Mouse (Mus musculus) T-cell, adult 2 months (primary cell): Measurements from ENCODE around the gene Gnptab.
"Not testable (repeated sequence)": the region's sequence is repeated elsewhere in the genome, so short reads cannot be mapped to it uniquely, and the experiment has no call there.

Experiments used
- DNase-seq: peaks from one replicate; pipeline ENCODE4 v3.0.0; 2022; ENCODE audit warnings: low spot score

Gene Gnptab

DNA sequence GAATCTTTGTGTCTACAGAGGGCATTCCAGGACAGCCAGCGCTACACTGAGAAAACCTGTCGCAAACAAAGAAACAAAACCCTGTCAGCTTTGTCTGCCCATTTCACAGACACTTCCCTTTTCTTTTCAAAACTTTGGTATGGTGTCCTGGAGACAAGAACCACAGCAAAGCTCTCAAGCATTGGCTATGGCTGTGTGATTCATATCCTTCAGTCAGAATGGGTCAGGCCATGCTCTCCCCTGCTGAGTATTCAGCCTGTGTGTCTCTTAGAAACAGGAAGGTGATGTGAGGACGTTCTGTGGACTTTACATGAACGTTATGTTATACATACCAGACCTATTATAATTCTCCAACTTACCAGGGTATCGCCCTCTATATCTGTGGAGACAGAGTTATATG lies 38.8 kb downstream of the Gnptab start:
- no peak for DNase-seq

DNA sequence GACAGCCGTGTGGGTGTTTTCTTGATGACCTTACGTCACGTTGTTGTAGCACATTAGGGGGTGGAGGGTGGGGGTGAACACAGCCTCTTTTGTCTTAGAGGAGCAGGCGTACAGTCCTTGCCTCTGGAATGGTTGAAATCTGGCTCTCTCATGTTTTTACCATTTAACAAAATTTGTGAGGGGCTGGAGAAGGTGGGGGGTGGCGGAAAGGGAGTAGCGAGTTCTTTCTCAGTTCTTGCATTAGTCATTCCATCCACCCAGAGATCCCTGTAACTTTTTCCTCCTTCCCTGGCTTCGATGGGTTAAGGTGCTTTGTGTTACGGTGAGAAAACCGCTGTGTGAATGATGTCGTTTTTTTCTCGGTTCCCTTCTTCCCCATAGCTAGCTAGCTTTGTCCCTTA lies 41.2 kb downstream of the Gnptab start:
- DNase-seq = no peak

DNA sequence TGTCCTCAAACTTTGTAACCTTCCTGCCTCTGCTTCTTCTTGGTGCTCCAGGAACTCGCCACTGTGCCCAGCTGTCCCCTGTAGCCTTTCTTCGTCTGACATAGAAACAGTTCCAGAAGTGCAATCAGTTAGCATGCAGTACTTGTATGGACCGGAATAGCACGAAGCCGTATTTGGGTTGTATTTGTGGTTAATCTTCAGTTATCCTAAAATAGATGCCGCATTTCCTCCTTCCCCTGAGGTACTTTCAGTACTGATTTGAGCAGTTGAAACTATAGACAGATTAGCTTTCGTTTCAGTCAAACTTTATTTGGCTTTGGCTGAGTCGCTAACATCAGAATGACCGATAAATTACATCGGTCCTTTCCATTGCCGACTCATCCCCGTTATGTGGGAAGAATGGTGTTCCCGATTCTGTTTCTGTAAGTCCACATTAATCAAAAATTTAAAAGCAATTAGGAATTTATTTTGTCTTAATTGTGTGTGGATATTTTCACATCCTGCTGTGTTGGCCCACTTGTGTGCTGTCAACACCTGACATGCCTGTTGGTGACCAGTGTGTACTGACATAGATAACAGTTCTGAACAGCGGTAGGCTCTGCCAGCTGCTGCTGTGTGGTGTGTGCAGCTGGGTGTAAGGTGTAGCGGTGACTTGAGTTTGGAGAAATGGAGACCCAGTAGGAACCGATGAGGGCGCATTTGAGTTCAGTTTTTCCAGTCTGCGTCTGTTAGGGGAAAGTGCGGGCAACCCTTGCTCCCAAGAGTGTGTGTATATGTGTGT lies 41.9 kb downstream of the Gnptab start:
- DNase-seq = no peak

DNA sequence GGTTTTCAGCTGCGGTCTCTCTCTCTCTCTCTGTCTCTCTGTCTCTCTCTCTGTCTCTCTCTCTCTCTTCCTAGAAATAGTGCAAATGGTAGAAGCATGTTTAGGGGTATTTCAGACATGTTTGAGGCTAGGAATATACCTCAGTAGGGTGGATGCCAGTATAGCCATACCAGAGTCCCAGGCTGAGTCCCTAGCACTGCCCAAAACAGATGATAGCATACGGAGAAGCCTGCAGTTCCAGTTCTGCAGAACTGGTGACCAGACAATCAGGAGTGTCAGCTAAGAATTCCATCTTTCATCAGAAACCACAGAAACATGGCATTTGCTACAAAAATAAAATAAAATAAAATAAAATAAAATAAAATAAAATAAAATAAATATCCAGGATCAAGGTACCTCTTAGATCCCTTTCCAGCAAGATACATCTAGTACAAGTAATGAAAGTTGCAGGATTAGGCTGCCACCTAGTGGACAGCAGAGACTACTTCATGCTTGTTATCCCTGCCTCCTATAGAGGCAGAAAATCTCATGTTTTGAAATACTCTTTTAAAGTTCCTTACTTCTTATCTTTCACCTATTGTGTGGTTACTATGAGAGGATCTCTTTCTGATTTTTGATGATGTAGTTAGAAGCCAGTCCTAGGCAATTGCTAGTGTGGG lies 47.4 kb downstream of the Gnptab start:
- DNase-seq = peak; percentile 53

DNA sequence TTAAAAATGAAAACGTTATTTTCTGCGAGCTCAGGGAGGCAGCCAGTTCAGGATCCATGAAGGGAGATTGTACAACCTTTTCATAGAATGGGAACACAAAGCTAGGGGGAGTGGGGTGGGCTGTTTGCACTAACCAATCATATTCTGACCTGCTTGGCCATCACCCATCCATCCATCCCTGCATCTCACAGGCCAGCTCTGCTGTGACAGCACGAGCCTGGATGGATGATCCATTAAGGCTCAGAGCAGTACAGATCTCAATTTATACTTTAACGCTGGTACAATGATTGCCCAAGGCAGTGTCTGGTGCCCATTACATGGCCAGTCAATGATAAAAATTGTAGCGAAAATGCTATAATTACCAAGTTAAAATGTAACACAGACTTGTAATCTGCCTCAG lies 48.0 kb downstream of the Gnptab start:
- no peak for DNase-seq

DNA sequence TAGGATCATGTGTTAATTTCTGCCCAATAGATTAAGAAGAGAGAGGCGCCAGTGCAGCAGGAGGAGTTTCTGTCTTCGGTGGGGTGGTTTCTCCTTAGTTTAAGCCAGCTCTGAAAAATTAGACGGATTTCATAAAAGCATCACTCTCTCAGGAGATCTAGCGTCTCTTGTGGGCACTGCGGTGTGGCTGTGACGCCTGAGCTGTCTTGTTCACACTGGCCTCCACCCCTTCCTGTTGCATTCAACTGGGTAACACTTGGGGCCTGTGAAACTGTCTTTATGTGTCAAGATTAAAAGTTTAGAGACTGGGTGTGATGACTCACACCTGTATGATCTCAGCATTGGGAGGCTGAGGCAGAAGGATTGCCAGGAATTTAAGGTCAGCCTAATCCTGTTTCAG lies 49.1 kb downstream of the Gnptab start:
- peak; percentile 59 for DNase-seq

DNA sequence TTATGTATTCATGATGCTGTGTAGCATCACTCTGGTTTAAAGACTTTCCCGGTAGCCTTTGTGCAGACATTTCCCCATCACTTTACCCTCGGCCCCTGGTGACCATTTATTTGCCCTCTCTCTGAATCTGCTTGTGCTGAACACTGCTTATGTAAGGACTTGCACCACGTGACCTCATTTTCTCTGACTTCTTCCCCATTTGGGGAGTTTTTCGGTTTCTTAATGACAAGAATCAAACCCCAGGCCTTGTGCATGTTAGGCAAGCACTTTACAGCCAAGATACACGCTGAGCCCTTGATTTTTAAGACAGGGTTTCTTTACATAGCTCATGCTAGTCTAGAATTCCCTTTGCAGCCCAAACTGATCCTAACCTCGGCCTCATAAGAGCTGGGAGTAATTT lies 62.3 kb downstream of the Gnptab start:
- DNase-seq = no peak

DNA sequence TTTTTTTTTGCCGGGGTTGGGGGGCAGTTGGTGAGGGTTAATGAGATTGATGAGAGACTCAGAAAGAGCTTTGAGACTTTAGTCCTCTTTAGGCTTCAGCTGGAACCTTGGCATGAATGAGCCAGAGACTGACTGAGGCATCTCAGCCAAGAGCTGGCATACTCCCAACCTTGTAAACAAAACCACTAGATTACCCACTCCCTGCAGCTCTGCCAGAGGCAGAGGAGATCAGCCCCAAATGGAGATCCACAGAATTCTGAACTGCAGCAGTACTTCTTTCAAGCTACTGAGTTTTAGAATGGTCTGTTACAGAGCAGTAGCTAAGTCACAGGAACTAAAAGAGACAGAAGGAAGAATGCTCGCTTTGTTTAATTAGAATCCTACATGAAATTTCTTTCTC lies 72.3 kb downstream of the Gnptab start:
- no peak for DNase-seq

DNA sequence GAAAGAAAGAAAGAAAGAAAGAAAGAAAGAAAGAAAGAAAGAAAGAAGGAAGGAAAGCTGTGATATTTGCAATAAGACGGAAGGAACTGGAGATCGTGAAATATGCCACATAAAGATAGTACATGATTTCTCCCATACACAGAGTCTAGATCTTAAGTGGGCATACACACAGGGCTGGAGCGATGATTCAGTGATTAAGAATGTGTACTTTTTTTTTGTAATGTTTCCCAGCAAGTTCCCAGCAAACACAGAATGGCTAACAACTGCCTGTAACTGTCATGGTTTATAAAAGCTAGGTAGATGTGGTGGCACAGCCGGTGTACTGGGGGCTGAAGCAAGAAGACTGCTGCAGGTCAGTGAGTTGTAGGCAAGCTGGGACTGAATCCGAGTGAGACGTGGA lies 73.1 kb downstream of the Gnptab start:
- no peak for DNase-seq

DNA sequence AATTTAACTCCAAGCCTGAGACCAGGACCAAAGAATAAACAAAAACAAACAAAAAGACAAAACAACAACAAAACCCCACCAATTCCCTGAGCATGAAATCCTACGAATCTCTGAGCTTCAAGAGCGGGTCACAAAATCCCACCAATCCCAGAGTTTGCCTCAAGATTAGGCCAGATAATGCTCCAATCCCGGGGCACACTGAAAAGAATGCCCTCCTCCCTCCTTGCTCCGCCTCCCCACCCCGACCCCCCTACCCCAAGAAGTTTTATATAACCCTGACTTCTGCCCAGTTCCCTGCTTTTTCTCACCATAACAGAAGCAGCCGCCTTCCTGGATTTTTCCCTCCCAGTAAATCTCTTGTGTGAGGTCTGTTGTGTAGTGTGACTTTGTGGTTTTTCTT lies 78.9 kb downstream of the Gnptab start:
- no peak for DNase-seq

DNA sequence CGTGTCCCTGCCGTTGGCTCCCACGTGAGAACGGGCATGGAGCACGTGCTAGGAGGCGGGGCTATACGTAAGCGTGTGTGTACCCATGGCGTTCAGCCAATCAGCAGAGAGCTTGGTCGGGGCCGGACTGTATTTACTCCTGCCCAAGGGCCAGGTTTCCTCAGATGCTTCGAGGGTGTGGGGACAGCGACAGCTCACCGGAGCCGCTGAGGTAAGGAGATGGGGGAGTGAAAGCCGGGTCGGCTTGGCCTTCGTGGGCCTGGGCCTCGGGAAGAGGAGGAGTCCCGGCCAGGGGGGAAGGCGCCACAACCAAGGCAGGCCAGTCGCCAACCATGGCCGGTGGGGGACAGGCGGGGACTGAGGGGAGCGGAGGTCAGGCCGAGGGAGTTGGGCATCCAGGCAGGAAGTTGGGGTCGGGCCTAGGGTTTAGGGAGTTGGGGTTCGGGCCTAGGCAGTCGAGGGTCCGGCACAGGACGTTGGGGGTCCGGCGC lies 80.6 kb downstream of the Gnptab start, which contains the start of gene Sycp3:
Sycp3 (plus strand) TSS at position 68 of the 491 bp plus-strand sequence.
- no peak for DNase-seq

DNA sequence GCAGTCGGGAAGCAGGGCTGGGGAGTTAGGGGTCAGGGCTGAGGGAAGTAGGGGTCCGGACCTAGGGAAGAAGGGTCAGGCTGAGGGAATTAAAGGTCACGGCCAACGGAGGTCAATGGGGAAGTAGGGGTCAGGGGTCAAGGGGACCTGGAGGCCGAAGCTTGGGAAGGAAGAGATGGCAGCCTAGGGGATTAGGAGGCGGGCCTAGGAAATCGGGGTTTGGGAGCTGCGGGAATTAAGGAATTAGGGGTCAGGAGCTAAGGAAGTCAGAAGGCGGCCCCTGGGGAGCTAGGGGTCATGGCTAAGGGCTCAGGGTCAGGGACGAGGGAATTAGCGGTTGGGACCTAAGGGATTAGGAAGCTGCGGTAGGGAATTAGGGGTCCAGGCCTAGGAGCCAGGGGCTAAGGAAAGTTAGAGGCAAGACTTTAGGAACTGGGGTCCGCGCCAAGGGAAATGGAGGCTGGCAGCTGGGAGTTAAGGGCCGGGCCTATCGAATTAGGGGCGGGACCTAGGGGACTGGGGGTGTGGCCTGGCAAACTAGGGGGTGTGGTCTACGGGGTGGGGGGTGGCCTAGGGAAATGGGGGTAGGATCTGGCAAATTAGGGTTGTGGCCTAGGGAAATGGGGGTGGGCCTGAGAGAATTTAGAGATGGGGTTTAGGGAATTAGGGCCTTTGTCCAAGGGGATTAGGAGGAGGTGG lies 81.3 kb downstream of the Gnptab start:
- no peak for DNase-seq

DNA sequence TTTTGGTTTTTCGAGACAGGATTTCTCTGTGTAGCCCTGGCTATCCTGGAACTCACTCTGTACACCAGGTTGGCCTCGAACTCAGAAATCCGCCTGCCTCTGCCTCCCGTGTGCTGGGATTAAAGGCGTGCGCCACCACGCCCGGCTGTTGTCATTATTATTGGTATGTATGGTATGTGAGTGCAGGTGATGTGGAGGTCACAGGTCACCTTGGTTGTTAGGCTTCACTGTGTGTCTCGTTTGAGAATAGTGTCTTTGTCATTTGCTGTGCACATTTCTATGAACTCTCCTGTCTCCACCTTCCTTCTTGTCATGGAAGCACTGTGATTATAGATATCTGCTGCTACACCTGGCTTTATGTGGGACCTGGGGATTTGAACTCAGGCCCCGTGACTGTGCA lies 103.9 kb downstream of the Gnptab start:
- not testable (repeated sequence) for DNase-seq

DNA sequence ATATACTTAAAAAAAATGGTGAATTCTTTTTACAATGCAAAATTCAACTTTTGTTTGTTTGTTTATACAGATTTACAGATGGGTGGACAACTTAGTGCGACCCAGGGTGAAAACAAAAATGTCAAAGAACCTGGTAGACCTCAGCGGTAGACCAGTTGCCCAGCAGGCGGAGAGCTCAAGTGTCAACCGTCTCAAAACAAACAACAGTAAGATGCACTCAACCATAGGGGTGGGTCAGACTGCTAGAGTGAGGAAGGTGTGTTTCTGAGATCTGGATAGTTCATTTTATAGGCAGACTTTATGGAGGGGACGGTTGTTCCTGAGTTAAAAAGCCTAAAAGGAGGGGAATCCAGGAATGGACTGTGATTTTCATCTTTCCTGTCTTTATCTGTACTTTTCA lies 109.7 kb downstream of the Gnptab start:
- DNase-seq = no peak

DNA sequence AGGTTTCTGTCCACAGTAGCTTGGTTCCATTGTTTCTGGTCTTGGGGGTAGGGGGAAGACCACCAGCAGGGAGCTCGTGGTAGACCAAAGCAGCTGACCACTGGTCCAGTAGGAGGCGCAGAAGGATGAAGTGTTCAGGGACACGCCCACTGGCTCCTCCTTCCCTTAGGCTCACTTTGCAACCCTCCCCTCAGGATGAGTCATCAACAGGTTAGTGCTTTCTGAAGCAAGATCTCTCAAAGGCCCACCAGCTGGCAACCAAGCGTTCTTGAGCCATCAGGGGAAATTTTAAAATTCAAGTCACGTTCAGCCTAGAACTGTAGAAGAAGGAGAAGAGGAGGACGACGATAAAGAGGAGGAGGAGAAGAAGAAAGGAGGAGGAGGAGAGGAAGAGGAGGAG lies 112.7 kb downstream of the Gnptab start:
- DNase-seq = no peak

DNA sequence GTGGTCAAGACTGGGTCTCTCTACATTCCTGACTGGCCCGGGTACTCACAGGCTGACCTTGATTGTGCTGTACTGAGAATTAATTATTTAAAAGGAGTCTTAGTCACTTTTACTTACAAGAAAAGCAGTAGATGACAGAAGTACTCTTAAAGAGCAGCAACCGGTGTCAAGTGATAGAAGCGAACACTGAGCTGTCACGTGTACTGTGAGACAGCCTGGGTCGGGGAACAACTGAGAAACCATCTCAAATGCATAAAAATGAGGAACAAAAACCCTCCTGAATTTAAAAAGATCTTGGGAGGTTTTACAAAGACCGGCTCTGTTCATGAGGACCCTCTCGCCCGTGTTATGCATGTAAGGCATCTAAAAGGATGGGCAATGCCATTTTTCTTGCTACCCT lies 113.7 kb downstream of the Gnptab start:
- no peak for DNase-seq

DNA sequence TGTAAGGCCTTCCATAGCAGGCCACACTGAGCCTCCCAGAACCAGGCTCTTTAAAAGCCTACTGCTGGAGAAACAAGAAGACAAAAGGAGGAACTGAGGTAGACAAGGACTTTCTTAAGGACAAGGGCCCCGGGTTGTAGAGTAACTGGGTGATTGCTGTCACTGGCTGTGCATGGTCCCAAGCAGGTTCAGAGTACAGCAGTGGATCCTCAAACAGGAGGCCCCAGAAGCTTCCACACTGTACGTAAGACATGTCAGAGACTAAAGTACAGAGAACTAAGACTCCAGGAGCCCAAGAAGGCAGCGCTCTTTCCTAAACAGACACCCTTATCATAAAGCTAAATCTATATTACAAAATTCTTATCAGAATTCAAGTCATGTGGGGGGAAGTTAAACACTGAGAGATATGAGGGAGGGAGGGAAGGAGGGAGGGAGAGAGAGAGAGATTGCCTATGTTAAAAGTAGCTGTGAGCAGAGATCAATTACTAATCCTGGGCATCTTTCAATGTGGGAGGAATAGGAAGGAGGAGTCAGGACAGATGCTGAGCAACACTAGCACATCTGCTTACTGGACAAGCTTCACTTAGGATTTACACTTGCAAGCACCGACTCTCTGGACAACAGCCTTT lies 116.1 kb downstream of the Gnptab start:
- no peak for DNase-seq
